Mouse (Mus musculus) megakaryocyte, embryonic 14.5 days (primary cell): ENCODE results near the gene Mylpf. TPM values are rescaled to one million over a fixed set of nuclear protein-coding genes. Genes with fewer than 3 reads are reported as not detected.
"Not testable (repeated sequence)": the region's sequence is repeated elsewhere in the genome, so short reads cannot be mapped to it uniquely, and the experiment has no call there.

Experiments
- H3K27me3 ChIP-seq: replicated peaks from 2 replicates; pipeline ENCODE3; 2012; ENCODE audit warnings: inconsistent platforms
- H3K36me3 ChIP-seq: replicated peaks from 2 replicates; pipeline ENCODE3; 2012; ENCODE audit warnings: low read length, inconsistent platforms, mixed read lengths
- H3K4me1 ChIP-seq: 2 replicates; pipeline ENCODE4 v1.6.1; 2012; ENCODE audit warnings: inconsistent platforms
- H3K4me3 ChIP-seq: replicated peaks from 2 replicates; pipeline ENCODE3; 2012; ENCODE audit warnings: moderate library complexity, mild to moderate bottlenecking, inconsistent platforms
- H3K9me3 ChIP-seq: 2 replicates; pipeline ENCODE4 v1.6.1; 2012; ENCODE audit warnings: inconsistent platforms
- FLI1 ChIP-seq: IDR thresholded peaks from 2 replicates; pipeline ENCODE4 v1.6.1; 2012; ENCODE audit warnings: low read length, inconsistent platforms, mixed read lengths
- GATA1 ChIP-seq: IDR thresholded peaks from 3 replicates; pipeline ENCODE4 v1.6.1; 2012; ENCODE audit warnings: mixed read lengths, low read length, inconsistent platforms, borderline replicate concordance
- polyA plus RNA-seq: library from polyadenylated mRNA; stranded (reverse); fragments of >175 nt; gene quantifications from 2 replicates; pipeline ENCODE4 v1.2.3, GENCODE M21; 2012; ENCODE audit warnings: low replicate concordance; ENCODE audit not compliant: insufficient read depth

Gene Mylpf
- polyA plus RNA-seq, 1 experiment = 4.7 TPM

DNA sequence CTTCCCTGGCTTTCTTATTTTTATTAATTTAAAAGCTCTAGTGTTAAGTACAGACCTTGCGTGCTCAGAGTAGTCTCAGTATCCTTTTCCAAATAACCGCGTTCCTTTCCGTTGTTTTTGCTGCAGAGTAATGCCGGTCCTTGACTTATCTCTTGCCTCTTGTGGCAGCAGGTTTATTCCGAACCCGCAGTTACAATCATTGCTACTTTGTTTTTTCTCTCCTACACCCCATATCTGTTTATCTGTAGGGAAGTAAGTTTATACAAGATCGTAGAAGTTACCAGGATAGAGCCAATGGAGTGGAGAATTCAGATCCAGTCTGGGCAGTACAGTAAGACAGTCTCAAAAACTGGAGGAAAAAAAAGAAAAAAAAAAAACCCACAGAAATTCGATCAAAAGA, 25.1 kb downstream of the Mylpf start:
- Histone ChIP-seq H3K9me3 (no peaks in the 10 kb centered on the region), H3K4me3 (peak overlapping the region; percentile 100), H3K27me3 (no peaks in the 10 kb centered on the region), H3K4me1 (peaks cover 75% of the 10 kb centered on the region), H3K36me3 (peaks cover 62% of the 10 kb centered on the region)
- no peak for TF ChIP-seq FLI1
- no peak for TF ChIP-seq GATA1

DNA sequence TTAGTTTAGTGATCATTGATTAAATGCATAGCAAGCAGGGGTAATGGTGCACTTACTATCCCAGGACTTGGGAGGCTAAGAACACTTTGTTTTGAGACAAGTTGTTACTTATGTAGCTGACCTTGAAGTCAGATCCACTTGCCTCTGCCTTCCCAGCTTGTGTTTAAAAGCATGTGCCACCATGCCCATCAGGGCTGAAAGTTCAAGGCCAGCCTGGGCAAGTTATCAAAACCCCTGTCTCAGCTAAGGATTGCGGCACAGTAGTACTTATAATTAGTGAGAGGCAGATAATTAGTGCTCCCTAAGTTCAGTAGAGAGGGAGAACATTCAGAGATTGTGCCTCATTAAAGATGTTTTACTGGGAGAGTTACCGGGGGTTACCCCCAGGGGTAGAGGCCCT, 26.1 kb downstream of the Mylpf start:
- Histone ChIP-seq H3K9me3 (no peaks in the 10 kb centered on the region), H3K27me3 (no peaks in the 10 kb centered on the region), H3K36me3 (peaks cover 57% of the 10 kb centered on the region), H3K4me1 (peaks cover 66% of the 10 kb centered on the region), H3K4me3 (peak overlapping the region; percentile 3)
- TF ChIP-seq FLI1 = no peak
- no peak for TF ChIP-seq GATA1

- no peak for TF ChIP-seq FLI1
- no peak for TF ChIP-seq GATA1
Observed at GRCm38 (mm10) chr7:127243361-127243867, 34.7 kb downstream of the Mylpf start.

DNA sequence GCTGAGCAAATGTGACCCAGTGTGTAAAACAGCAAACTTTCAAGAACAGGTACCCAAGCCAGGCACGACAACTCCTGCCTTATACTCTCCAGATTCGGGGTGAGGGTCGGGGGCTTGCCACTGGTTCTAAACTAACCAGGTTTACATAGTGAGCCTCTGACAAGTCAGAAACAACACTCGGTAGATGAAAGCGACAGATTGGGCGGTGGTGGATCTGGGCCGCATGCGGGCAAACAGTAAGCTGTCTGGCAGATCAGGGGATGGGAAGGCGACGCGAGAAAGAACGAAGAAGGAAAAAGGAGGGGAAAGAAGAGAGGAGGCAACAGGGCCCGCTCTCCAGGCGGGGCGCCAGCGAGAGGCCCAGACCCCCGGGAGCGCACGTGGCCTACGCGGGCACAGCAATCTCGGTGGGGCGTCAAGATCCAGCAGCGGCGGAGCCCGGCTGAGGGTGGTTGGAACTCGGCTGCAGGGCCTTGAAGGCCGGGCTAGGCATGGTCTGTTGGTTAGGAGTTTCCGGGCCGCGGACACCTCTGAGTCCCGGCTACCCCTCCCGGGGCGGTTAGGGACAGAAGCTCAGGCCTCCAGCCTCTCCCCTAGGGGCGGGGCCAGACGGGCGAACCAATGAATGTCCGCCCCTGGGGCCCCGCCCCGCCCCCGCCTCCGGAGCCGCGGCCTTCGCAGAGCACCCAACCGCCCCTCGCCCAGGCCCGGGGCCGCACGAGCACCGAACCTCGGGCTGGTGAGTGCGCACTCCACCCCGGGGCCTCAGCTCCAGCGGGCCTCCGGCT, 35.4 kb downstream of the Mylpf start, which contains the start of gene Zfp771:
TSS of gene Zfp771 (plus strand) at position 405 of the 788 bp plus-strand sequence.
- H3K9me3 ChIP-seq = peaks cover 5% of the 10 kb centered on the region; the same call in 1 of the 2 replicates
- no peaks in the 10 kb centered on the region for H3K27me3 ChIP-seq
- H3K4me1 ChIP-seq = peaks cover 47% of the 10 kb centered on the region
- no peak for TF ChIP-seq GATA1
- no peak for TF ChIP-seq FLI1
- H3K4me3 ChIP-seq = peak within 1 kb of the TSS; percentile 96
- H3K36me3 ChIP-seq = peaks cover 37% of the 10 kb centered on the region

More at GRCm38 (mm10) chr7:127243361-127243867, 34.7 kb downstream of the Mylpf start:
- Histone ChIP-seq H3K9me3 (peaks cover 5% of the 10 kb centered on the region; the same call in 1 of the 2 replicates), H3K36me3 (peaks cover 38% of the 10 kb centered on the region), H3K4me1 (peaks cover 50% of the 10 kb centered on the region), H3K4me3 (peak overlapping the region; percentile 96), H3K27me3 (no peaks in the 10 kb centered on the region)

GRCm38 (mm10) chr7:127244658-127245510, 36.2 kb downstream of the Mylpf start:
- H3K4me1 ChIP-seq = peaks cover 55% of the 10 kb centered on the region
- TF ChIP-seq FLI1 = no peak
- TF ChIP-seq GATA1 = no peak
- no peaks in the 10 kb centered on the region for H3K27me3 ChIP-seq
- peaks cover 45% of the 10 kb centered on the region for H3K36me3 ChIP-seq
- peaks cover 5% of the 10 kb centered on the region; the same call in 1 of the 2 replicates for H3K9me3 ChIP-seq
- H3K4me3 ChIP-seq = peak overlapping the region; percentile 96

GRCm38 (mm10) chr7:127250511-127250910, 41.8 kb downstream of the Mylpf start:
- peaks cover 89% of the 10 kb centered on the region for H3K4me1 ChIP-seq

GRCm38 (mm10) chr7:127252414-127252813, 43.7 kb downstream of the Mylpf start:
- TF ChIP-seq GATA1 (no peak), FLI1 (no peak)
- Histone ChIP-seq H3K36me3 (peaks cover 49% of the 10 kb centered on the region), H3K4me3 (no peak overlapping the region), H3K4me1 (peaks cover 89% of the 10 kb centered on the region), H3K27me3 (no peaks in the 10 kb centered on the region), H3K9me3 (no peaks in the 10 kb centered on the region)

More at GRCm38 (mm10) chr7:127250511-127250910, 41.8 kb downstream of the Mylpf start:
- not testable (repeated sequence) for H3K9me3 ChIP-seq, H3K27me3 ChIP-seq, H3K4me3 ChIP-seq
- H3K36me3 ChIP-seq = peaks cover 53% of the 10 kb centered on the region

GRCm38 (mm10) chr7:127253341-127253740, 44.7 kb downstream of the Mylpf start:
- Histone ChIP-seq H3K9me3 (no peaks in the 10 kb centered on the region), H3K4me3 (peak overlapping the region; percentile 96), H3K27me3 (no peaks in the 10 kb centered on the region), H3K36me3 (peaks cover 40% of the 10 kb centered on the region), H3K4me1 (peaks cover 92% of the 10 kb centered on the region)
- TF ChIP-seq GATA1 (no peak), FLI1 (no peak)

- peaks cover 97% of the 10 kb centered on the region for H3K4me1 ChIP-seq
Observed at GRCm38 (mm10) chr7:127253821-127254769, 45.4 kb downstream of the Mylpf start.

More at GRCm38 (mm10) chr7:127253821-127254769, 45.4 kb downstream of the Mylpf start:
- TF ChIP-seq GATA1 (no peak), FLI1 (no peak)
- H3K4me3 ChIP-seq = peak overlapping the region; percentile 96
- H3K36me3 ChIP-seq = peaks cover 39% of the 10 kb centered on the region
- H3K27me3 ChIP-seq = no peaks in the 10 kb centered on the region
- H3K9me3 ChIP-seq = no peaks in the 10 kb centered on the region
